Mouse (Mus musculus) lung, postnatal 0 days (tissue): Measurements from ENCODE around the gene Sos2. TPM values are rescaled to one million over a fixed set of nuclear protein-coding genes. Genes with fewer than 3 reads are reported as not detected.

Source experiments
- ATAC-seq: fragments of 200-750 bp; cut with Nextera tagmentation; 2 replicates; pipeline ENCODE4 v1.8.0; 2017; ENCODE audit warnings: moderate library complexity
- DNase-seq: peaks from one replicate; pipeline ENCODE4 v3.0.0-alpha.2; 2016; ENCODE audit warnings: low spot score
- H3K27ac ChIP-seq: fragments of 300-500 bp; sonication (generic); 2 replicates; pipeline ENCODE4 v1.5.1; 2014; ENCODE audit warnings: antibody characterized with exemption, mild to moderate bottlenecking, low read length, mixed read lengths
- H3K27me3 ChIP-seq: fragments of 300-500 bp; sonication (generic); replicated peaks from 2 replicates; pipeline ENCODE4 v1.6.1; 2014; ENCODE audit warnings: low read length, mixed read lengths; ENCODE audit not compliant: insufficient read depth
- H3K36me3 ChIP-seq: fragments of 300-500 bp; sonication (generic); 2 replicates; pipeline ENCODE4 v1.6.1; 2014; ENCODE audit warnings: low read length, mixed read lengths; ENCODE audit not compliant: insufficient read depth
- H3K4me1 ChIP-seq: fragments of 300-500 bp; sonication (generic); 2 replicates; pipeline ENCODE4 v1.6.1; 2014; ENCODE audit warnings: antibody characterized with exemption, low read depth, low read length, mixed read lengths; ENCODE audit not compliant: insufficient read depth
- H3K4me2 ChIP-seq: fragments of 300-500 bp; sonication (generic); replicated peaks from 2 replicates; pipeline ENCODE4 v1.6.1; 2014; ENCODE audit warnings: low read depth, mild to moderate bottlenecking, low read length, moderate library complexity, mixed read lengths
- H3K4me3 ChIP-seq: fragments of 300-500 bp; sonication (generic); 2 replicates; pipeline ENCODE4 v1.5.1; 2014; ENCODE audit warnings: low read depth, low read length
- H3K9ac ChIP-seq: fragments of 300-500 bp; sonication (generic); replicated peaks from 2 replicates; pipeline ENCODE4 v1.6.1; 2014; ENCODE audit warnings: low read depth, mild to moderate bottlenecking
- H3K9me3 ChIP-seq: fragments of 300-500 bp; sonication (generic); 2 replicates; pipeline ENCODE4 v1.6.1; 2016; ENCODE audit warnings: low read length, mixed read lengths
- CTCF ChIP-seq: IDR thresholded peaks from 2 replicates; pipeline ENCODE4 v1.5.1; 2016; ENCODE audit warnings: antibody characterized with exemption, mild to moderate bottlenecking
- EP300 ChIP-seq: IDR thresholded peaks from 2 replicates; pipeline ENCODE4 v1.6.1; 2016; ENCODE audit warnings: antibody characterized with exemption, mild to moderate bottlenecking, control low read depth
- WGBS: fragments of 180-500 bp; shearing (Covaris S2); extraction: QIAGEN DNeasy Blood & Tissue Kit; methylation state at CpG from one replicate; pipeline ENCODE4 v1.1.7; 2014; 5-methylcytosine and 5-hydroxymethylcytosine counted together
- microRNA-seq: library from miRNA; unstranded; fragments of <30 nt; microRNA quantifications from one replicate; pipeline ENCODE4, GENCODE M21; 2016
- polyA plus RNA-seq: library from polyadenylated mRNA; unstranded; fragments of >200 nt; fragmentation: Nextera tagmentation; extraction: Ambion mirVana; gene quantifications from 2 replicates; pipeline ENCODE4 v1.2.1, GENCODE M21; 2015

Sos2 gene
- polyA plus RNA-seq, 1 experiment from 2014 or later, result 10.6 TPM

DNA sequence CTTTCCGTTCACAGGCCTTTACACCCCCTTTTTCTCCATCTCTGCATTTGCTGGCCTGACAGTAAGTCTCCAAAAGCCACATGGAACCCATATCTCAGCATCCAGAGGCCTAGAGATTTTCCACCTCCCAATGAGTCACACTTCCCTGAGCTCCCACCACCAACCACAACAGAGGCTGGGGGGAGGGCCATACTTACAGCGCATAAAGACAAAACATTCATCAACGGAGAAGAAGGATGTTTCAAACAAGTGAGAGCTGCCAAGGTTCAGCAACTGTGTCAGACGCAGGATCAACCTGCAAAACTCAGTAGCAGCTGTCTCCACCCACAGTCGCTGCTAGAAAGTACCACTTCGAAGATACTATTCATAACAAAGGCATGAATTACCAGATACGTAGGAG is 142.3 kb downstream of the Sos2 start:
- 41% methylated on average over 7 of the region's 7 CpGs for WGBS
- Histone ChIP-seq H3K9me3 (no peaks in the 10 kb centered on the region), H3K27me3 (no peaks in the 10 kb centered on the region), H3K4me1 (peaks cover 15% of the 10 kb centered on the region; the same call in 1 of the 2 replicates), H3K4me2 (no peak overlapping the region), H3K27ac (peak overlapping the region; percentile 90; the same call in 1 of the 2 replicates), H3K36me3 (no peaks in the 10 kb centered on the region), H3K9ac (no peak overlapping the region), H3K4me3 (no peak overlapping the region)
- DNase-seq, result peak; percentile 58
- TF ChIP-seq CTCF (no peak), EP300 (0 out of 2 replicates have a peak, but pooled peaks have one; percentile 11)
- ATAC-seq, result no peak; the same call in 1 of the 2 replicates

DNA sequence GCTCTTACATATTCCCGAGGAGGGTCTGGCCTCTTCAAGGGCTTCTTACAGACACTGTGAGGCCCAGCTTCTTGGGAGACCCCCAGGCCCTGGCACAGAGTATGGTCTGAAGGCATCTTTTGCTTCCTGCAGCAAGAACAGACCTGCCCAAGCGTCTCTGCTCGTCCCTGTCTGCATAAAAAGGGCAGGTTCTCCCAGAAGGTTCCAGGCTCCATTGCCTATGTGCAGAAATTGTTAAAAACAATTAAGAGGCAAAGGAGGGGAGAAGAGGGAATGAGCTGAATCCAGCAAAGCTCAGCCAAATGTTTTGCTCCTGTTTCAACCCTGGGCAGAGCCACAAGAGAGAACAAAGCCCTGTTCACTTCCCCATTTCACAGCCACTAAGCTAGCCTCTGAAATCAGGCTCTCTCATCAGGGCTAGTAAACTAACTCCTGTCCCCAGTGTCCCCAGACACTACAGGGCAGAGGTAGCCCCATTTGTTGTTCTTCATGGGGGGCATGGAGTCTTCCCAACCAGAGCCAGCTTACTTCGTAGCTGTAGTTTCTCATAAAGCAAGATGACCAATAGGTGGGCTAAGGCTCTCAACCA is 143.2 kb downstream of the Sos2 start:
- no peaks in the 10 kb centered on the region for H3K27me3 ChIP-seq
- TF ChIP-seq EP300, result no peak
- TF ChIP-seq CTCF, result no peak
- peak overlapping the region; percentile 57 for H3K4me2 ChIP-seq
- no peak for ATAC-seq
- H3K9ac ChIP-seq, result 0 out of 2 replicates have a peak overlapping the region, but pooled peaks have one; percentile 26
- H3K36me3 ChIP-seq, result no peaks in the 10 kb centered on the region
- H3K4me1 ChIP-seq, result peaks cover 15% of the 10 kb centered on the region; the same call in 1 of the 2 replicates
- H3K9me3 ChIP-seq, result no peaks in the 10 kb centered on the region
- peak overlapping the region; percentile 90 for H3K27ac ChIP-seq
- peak; percentile 32 for DNase-seq
- WGBS, result 42% methylated on average over 4 of the region's 4 CpGs
- H3K4me3 ChIP-seq, result no peak overlapping the region

GRCm38 (mm10) chr12:69537675-69538361 is 143.8 kb downstream of the Sos2 start:
- Histone ChIP-seq H3K4me2 (peak overlapping the region; percentile 57), H3K4me3 (peak overlapping the region; percentile 22; the same call in 1 of the 2 replicates), H3K36me3 (no peaks in the 10 kb centered on the region), H3K27me3 (no peaks in the 10 kb centered on the region), H3K27ac (peak overlapping the region; percentile 90), H3K9me3 (no peaks in the 10 kb centered on the region), H3K4me1 (peaks cover 15% of the 10 kb centered on the region; the same call in 1 of the 2 replicates), H3K9ac (0 out of 2 replicates have a peak overlapping the region, but pooled peaks have one; percentile 29)
- 12% methylated on average over 19 of the region's 19 CpGs for WGBS
- TF ChIP-seq EP300, result peak; percentile 9; the same call in 1 of the 2 replicates
- no peak for TF ChIP-seq CTCF
- ATAC-seq (peak; percentile 81), DNase-seq (peak; percentile 91)

DNA sequence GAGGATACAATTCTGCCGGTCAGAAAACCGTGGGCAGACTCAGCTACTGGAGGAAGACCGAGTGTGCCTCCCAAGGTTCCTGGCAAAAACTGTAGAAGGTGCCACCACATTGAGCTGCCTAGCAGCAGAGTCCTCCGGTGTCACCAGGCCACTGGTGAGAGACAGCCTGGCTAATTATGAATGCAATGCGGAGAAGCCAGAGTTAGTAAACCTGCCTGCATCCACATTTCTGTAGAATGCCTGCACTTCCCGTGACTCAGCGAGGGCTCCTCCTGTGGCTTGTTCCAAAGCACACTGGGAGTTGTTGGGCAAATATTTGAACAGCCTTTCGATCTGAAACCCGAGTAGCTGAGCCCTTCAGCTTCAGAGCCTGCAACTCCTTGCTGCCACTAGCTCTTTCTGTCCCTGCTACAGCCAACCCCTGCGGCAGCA is 144.4 kb downstream of the Sos2 start:
- 18% methylated on average over 10 of the region's 10 CpGs for WGBS
- no peaks in the 10 kb centered on the region for H3K36me3 ChIP-seq
- ATAC-seq (peak; percentile 84), DNase-seq (peak; percentile 92)
- H3K9me3 ChIP-seq, result no peaks in the 10 kb centered on the region
- H3K4me1 ChIP-seq, result peaks cover 15% of the 10 kb centered on the region; the same call in 1 of the 2 replicates
- H3K27ac ChIP-seq, result peak overlapping the region; percentile 90
- peak overlapping the region; percentile 57 for H3K4me2 ChIP-seq
- H3K4me3 ChIP-seq, result 0 out of 2 replicates have a peak overlapping the region, but pooled peaks have one; percentile 22
- 0 out of 2 replicates have a peak overlapping the region, but pooled peaks have one; percentile 29 for H3K9ac ChIP-seq
- no peaks in the 10 kb centered on the region for H3K27me3 ChIP-seq
- peak; percentile 67 for TF ChIP-seq EP300
- TF ChIP-seq CTCF, result peak; percentile 41

DNA sequence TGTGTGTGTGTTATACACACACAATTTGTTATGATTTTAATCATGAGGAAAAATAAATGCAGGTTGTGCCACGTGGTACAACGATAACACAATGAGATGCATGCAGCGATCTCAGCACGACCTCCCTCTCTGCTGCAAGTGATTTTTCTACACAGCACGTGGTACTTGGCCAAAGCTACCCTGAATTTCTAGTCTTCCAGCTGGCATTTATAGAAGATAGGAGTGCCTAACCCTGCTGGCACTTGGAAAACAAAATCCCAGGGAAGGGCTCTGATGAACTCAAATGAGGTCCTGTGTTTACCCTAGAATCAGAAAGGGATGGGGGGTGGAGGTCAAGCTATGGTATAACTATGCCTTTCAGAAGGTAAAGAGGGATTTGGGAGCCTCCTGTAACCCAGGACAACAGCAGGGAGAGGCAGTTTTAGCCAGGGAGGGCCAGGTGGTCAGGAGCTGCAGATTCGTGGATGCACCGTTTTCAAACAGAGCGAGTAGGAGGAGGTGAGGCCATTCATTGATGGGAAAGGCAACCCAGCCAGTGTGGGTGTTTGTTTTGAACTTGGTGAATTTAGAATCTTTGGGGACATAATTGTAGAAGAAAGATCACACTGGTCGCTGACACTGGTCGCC is 144.9 kb downstream of the Sos2 start:
- ATAC-seq (no peak), DNase-seq (no peak)
- TF ChIP-seq CTCF (no peak), EP300 (no peak)
- no peaks in the 10 kb centered on the region for H3K9me3 ChIP-seq
- H3K9ac ChIP-seq, result no peak overlapping the region
- H3K27ac ChIP-seq, result peak overlapping the region; percentile 90
- 60% methylated on average over 10 of the region's 10 CpGs for WGBS
- peak overlapping the region; percentile 57 for H3K4me2 ChIP-seq
- H3K27me3 ChIP-seq, result no peaks in the 10 kb centered on the region
- H3K4me1 ChIP-seq, result peaks cover 15% of the 10 kb centered on the region; the same call in 1 of the 2 replicates
- H3K36me3 ChIP-seq, result no peaks in the 10 kb centered on the region
- H3K4me3 ChIP-seq, result no peak overlapping the region

Small RNAs within 50 kb of the gene (microRNA-seq; reads per million reads assigned to microRNA genes)
- not detected for gene Gm23018

Other genes starting within 250 kb of the Sos2 start
- gene Vcpkmt, start 98.8 kb downstream of the Sos2 start, polyA plus RNA-seq, result 20.6 and 25.6 TPM in 2 replicates
- gene L2hgdh, start 43.0 kb upstream of the Sos2 start, polyA plus RNA-seq, result 3.7 and 4.5 TPM in 2 replicates
- 18.5 and 21.4 TPM in 2 replicates for gene Atp5s, start 43.1 kb upstream of the Sos2 start, polyA plus RNA-seq
- gene Cdkl1, start 109.4 kb upstream of the Sos2 start, polyA plus RNA-seq, result 2.7 and 3.1 TPM in 2 replicates
- 2.9 and 4.8 TPM in 2 replicates for gene Atl1, start 210.8 kb upstream of the Sos2 start, polyA plus RNA-seq
- gene Map4k5, start 211.3 kb upstream of the Sos2 start, polyA plus RNA-seq, result 20.6 and 22.9 TPM in 2 replicates